Mouse (Mus musculus) small intestine, adult 2 months (tissue): ENCODE measurements around the gene Cyp4a10.

Experiments
- CTCF ChIP-seq: fragments of 200-500 bp; IDR thresholded peaks from 2 replicates; pipeline ENCODE4 v1.5.1; 2012; ENCODE audit warnings: low read depth, mild to moderate bottlenecking, control low read depth, inconsistent platforms, low read length, moderate library complexity, mixed read lengths; ENCODE audit not compliant: insufficient replicate concordance, insufficient read length; ENCODE audit errors: extremely low read depth
- POLR2A ChIP-seq: fragments of 200-500 bp; IDR thresholded peaks from 2 replicates; pipeline ENCODE4 v1.6.1; 2012; ENCODE audit warnings: low read depth, mild to moderate bottlenecking, control low read depth, inconsistent platforms, low read length, moderate library complexity

DNA sequence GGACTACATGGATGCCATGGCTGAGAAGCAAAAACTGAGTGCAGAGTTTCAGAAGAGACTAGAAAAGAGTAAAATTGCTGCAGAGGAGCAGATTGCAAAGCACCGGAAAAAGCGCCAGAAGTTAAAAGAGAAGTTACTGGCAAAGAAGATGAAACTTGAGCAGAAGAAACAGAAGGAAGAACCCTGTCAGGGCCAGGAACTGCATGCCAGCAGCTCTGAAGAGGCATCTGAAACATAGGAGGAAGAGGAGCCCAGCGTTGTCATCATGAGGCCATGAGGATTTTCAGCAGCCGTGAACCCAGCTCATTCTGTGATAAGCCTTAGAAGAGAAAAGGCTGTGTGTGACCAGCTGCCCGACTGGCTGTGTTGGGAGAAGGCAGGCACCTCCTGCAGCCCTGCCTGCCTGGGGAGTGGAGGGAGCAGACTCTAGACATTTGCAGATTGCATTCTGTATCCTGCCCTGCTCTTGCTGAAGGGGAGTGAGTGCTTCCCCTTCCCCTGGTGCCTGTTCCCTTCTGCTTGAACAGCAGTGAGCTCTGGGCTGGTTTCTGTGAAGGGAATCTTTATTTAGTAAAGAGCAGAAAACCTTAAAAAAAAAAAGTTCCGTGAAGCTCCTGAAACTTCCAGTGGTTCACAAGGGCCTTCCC lies 36.9 kb upstream of the Cyp4a10 start:
- TF ChIP-seq POLR2A (no peak), CTCF (no peak)
